Mouse (Mus musculus) hindbrain, embryonic 16.5 days (tissue): ENCODE data around the gene Mlh3. TPM values are rescaled to one million over a fixed set of nuclear protein-coding genes. Genes with fewer than 3 reads are reported as not detected.

Experiments
- ATAC-seq: fragments of 200-750 bp; cut with Nextera tagmentation; 2 replicates; pipeline ENCODE4 v1.8.0; 2017; ENCODE audit warnings: moderate TSS enrichment, moderate library complexity
- H3K27ac ChIP-seq: fragments of 300-500 bp; sonication (generic); 2 replicates; pipeline ENCODE4 v1.5.1; 2014; ENCODE audit warnings: low read depth, mild to moderate bottlenecking, control low read depth, low read length, moderate library complexity
- H3K27me3 ChIP-seq: fragments of 300-500 bp; sonication (generic); replicated peaks from 2 replicates; pipeline ENCODE4 v1.6.1; 2014; ENCODE audit warnings: low read length; ENCODE audit not compliant: control insufficient read depth, insufficient read depth
- H3K36me3 ChIP-seq: fragments of 300-500 bp; sonication (generic); 2 replicates; pipeline ENCODE4 v1.6.1; 2014; ENCODE audit warnings: mild to moderate bottlenecking, low read length, moderate library complexity, mixed read lengths; ENCODE audit not compliant: control insufficient read depth, insufficient read depth
- H3K4me1 ChIP-seq: fragments of 300-500 bp; sonication (generic); 2 replicates; pipeline ENCODE4 v1.6.1; 2014; ENCODE audit warnings: low read depth, low read length; ENCODE audit not compliant: control insufficient read depth, insufficient read depth
- H3K4me2 ChIP-seq: fragments of 300-500 bp; sonication (generic); 2 replicates; pipeline ENCODE4 v1.6.1; 2014; ENCODE audit warnings: mild to moderate bottlenecking, low read length, control low read depth, moderate library complexity
- H3K4me3 ChIP-seq: fragments of 300-500 bp; sonication (generic); 2 replicates; pipeline ENCODE4 v1.5.1; 2014; ENCODE audit warnings: mild to moderate bottlenecking, low read length, control low read depth, moderate library complexity
- H3K9ac ChIP-seq: fragments of 300-500 bp; sonication (generic); 2 replicates; pipeline ENCODE4 v1.6.1; 2014; ENCODE audit warnings: low read depth, mild to moderate bottlenecking, control low read depth, low read length, moderate library complexity
- H3K9me3 ChIP-seq: fragments of 300-500 bp; sonication (generic); 2 replicates; pipeline ENCODE4 v1.6.1; 2014; ENCODE audit warnings: mild to moderate bottlenecking, low read length, moderate library complexity; ENCODE audit not compliant: control insufficient read depth
- WGBS: fragments of 180-500 bp; shearing (Covaris S2); extraction: QIAGEN DNeasy Blood & Tissue Kit; methylation state at CpG from one replicate; pipeline ENCODE4 v1.1.7; 2014; 5-methylcytosine and 5-hydroxymethylcytosine counted together
- microRNA-seq: library from miRNA; unstranded; fragments of <30 nt; microRNA quantifications from one replicate; pipeline ENCODE4, GENCODE M21; 2017
- polyA plus RNA-seq: library from polyadenylated mRNA; unstranded; fragments of >200 nt; fragmentation: Nextera tagmentation; extraction: Ambion mirVana; gene quantifications from 2 replicates; pipeline ENCODE4 v1.2.1, GENCODE M21; 2015

Mlh3 gene
- polyA plus RNA-seq, 1 experiment from 2014 or later = 7.6 TPM

GRCm38 (mm10) chr12:85192461-85193108 is 77.8 kb downstream of the Mlh3 start:
- 31% methylated on average over 19 of the region's 19 CpGs for WGBS
- Histone ChIP-seq H3K27me3 (no peaks in the 10 kb centered on the region), H3K4me3 (no peak overlapping the region), H3K27ac (no peak overlapping the region), H3K36me3 (no peaks in the 10 kb centered on the region), H3K9ac (0 out of 2 replicates have a peak overlapping the region, but pooled peaks have one; percentile 30), H3K4me1 (peaks cover 20% of the 10 kb centered on the region), H3K4me2 (no peak overlapping the region), H3K9me3 (no peaks in the 10 kb centered on the region)
- peak; percentile 71 for ATAC-seq

- no peak overlapping the region for H3K4me3 ChIP-seq
- H3K9me3 ChIP-seq = no peaks in the 10 kb centered on the region
- no peaks in the 10 kb centered on the region for H3K36me3 ChIP-seq
- no peak overlapping the region for H3K9ac ChIP-seq
- H3K27ac ChIP-seq = no peak overlapping the region
- ATAC-seq = no peak
- no peaks in the 10 kb centered on the region for H3K27me3 ChIP-seq
- no peak overlapping the region for H3K4me2 ChIP-seq
- peaks cover 18% of the 10 kb centered on the region for H3K4me1 ChIP-seq
- 76% methylated on average over 7 of the region's 7 CpGs for WGBS
Measured at GRCm38 (mm10) chr12:85190290-85190689, 80.1 kb downstream of the Mlh3 start.

GRCm38 (mm10) chr12:85186361-85186760 is 84.0 kb downstream of the Mlh3 start:
- 89% methylated on average over 7 of the region's 7 CpGs for WGBS
- H3K4me2 ChIP-seq = no peak overlapping the region
- H3K4me3 ChIP-seq = no peak overlapping the region
- H3K4me1 ChIP-seq = peaks cover 10% of the 10 kb centered on the region
- H3K27me3 ChIP-seq = no peaks in the 10 kb centered on the region; the same call in 1 of the 2 replicates
- H3K27ac ChIP-seq = no peak overlapping the region
- H3K9ac ChIP-seq = no peak overlapping the region
- ATAC-seq = no peak
- no peaks in the 10 kb centered on the region for H3K36me3 ChIP-seq
- no peaks in the 10 kb centered on the region for H3K9me3 ChIP-seq

- Histone ChIP-seq H3K9me3 (no peaks in the 10 kb centered on the region), H3K27me3 (no peaks in the 10 kb centered on the region; the same call in 1 of the 2 replicates), H3K4me2 (no peak overlapping the region), H3K4me1 (peaks cover 10% of the 10 kb centered on the region), H3K9ac (no peak overlapping the region), H3K27ac (no peak overlapping the region), H3K4me3 (no peak overlapping the region), H3K36me3 (no peaks in the 10 kb centered on the region)
- ATAC-seq = no peak
- 64% methylated on average over 8 of the region's 8 CpGs for WGBS
Measured at GRCm38 (mm10) chr12:85185810-85186209, 84.6 kb downstream of the Mlh3 start.

Small RNAs within 50 kb of the gene (microRNA-seq; reads per million reads assigned to microRNA genes)
- not detected for gene Mir6938

Other genes with a start within 250 kb of the Mlh3 start
- gene Prox2, start 159.8 kb downstream of the Mlh3 start, polyA plus RNA-seq = 1.2 and 1.6 TPM in 2 replicates
- gene Dlst, start 159.8 kb downstream of the Mlh3 start, polyA plus RNA-seq = 122 and 129 TPM in 2 replicates
- gene Rps6kl1, start 119.3 kb downstream of the Mlh3 start, polyA plus RNA-seq = 39.0 and 39.4 TPM in 2 replicates
- 11.7 and 13.1 TPM in 2 replicates for gene Pgf, start 92.8 kb downstream of the Mlh3 start, polyA plus RNA-seq
- 80.1 and 82.3 TPM in 2 replicates for gene Eif2b2, start 51.1 kb downstream of the Mlh3 start, polyA plus RNA-seq
- gene Acyp1, start 17.8 kb upstream of the Mlh3 start, polyA plus RNA-seq = 47.1 and 58.4 TPM in 2 replicates
- gene Zc2hc1c, start 18.0 kb upstream of the Mlh3 start, polyA plus RNA-seq = 1.7 and 1.8 TPM in 2 replicates
- gene Nek9, start 68.8 kb upstream of the Mlh3 start, polyA plus RNA-seq = 9.9 and 13.7 TPM in 2 replicates
- 208 and 213 TPM in 2 replicates for gene Tmed10, start 104.2 kb upstream of the Mlh3 start, polyA plus RNA-seq
- 3.9 and 4.3 TPM in 2 replicates for gene Fos, start 203.3 kb upstream of the Mlh3 start, polyA plus RNA-seq